Mouse (Mus musculus): ENCODE data around the gene Agpat3. TPM values are rescaled to one million over a fixed set of nuclear protein-coding genes. Genes with fewer than 3 reads are reported as not detected.
A peak's percentile ranks its signal among the peaks of the same experiment; 100 is the strongest.

Gene Agpat3
- polyA plus RNA-seq, 1 experiment from 2014 or later, result 69.9 TPM

DNA sequence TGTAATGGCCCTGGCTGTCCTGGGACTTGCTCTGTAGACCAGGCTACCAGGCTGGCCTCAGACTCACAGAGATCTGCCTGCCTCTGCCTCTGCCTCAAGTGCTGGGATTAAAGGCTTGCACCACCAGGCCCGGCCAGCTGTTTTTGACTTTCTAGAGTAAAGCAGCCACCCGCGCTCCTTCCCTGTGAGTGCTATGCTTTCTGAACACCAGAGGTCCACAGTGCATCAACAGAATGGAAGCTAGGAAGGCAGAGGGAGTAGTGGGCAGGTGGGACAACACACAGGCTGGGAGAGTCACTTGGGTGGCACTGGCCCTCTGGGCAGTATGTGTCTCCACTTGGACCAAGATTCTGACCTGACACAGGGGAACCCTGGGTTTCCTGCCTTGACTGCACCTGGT is 43.1 kb upstream of the Agpat3 start:
- Histone ChIP-seq H3K9ac (ENCODE audit: low read length) (no peak overlapping the region), H3K4me2 (replicated peaks; ENCODE audit: low read depth) (no peak overlapping the region), H3K4me1 (replicated peaks; ENCODE audit: control insufficient read depth, insufficient read depth) (no peaks in the 10 kb centered on the region), H3K9me3 (ENCODE audit: control insufficient read depth, low read length) (no peaks in the 10 kb centered on the region), H3K27me3 (ENCODE audit: control insufficient read depth, insufficient read depth, low read length) (0 out of 2 replicates have a peak, but pooled peaks cover 2% of the 10 kb centered on the region), H3K27ac (replicated peaks) (no peak overlapping the region), H3K36me3 (ENCODE audit: control insufficient read depth, insufficient read depth, low read length) (no peaks in the 10 kb centered on the region; the same call in 1 of the 2 replicates), H3K4me3 (ENCODE audit: low read depth, low read length) (no peak overlapping the region)
- ATAC-seq (ENCODE audit: low FRiP score, low TSS enrichment) (no peak), DNase-seq (ENCODE audit: low spot score) (no peak)
- TF ChIP-seq EP300 (optimal IDR thresholded peaks at IDR 0.05), result no peak
- 80% methylated on average over 3 of the region's 3 CpGs for WGBS

DNA sequence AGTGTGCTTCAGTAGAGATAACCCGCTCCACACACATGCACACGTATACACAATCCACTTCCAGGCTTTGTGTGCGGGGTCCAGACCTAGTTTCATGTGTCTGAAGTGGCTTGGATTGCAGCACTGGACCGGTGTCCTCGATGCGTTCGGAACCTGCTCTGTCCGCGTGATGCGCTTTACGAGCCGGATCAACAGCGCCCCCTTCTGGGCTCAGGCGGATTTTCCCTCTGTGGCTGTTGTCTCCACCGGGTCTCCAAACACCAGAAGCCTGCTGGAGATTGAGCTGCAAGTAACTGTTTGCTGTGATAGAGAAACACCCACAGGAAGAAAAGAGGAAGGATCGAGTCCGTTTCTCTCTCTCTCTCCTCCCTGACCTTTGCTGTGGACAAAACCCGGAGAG is 39.8 kb upstream of the Agpat3 start:
- Histone ChIP-seq H3K27ac (replicated peaks) (no peak overlapping the region), H3K4me1 (replicated peaks; ENCODE audit: control insufficient read depth, insufficient read depth) (no peaks in the 10 kb centered on the region), H3K9ac (ENCODE audit: low read length) (no peak overlapping the region), H3K4me3 (ENCODE audit: low read depth, low read length) (no peak overlapping the region), H3K4me2 (replicated peaks; ENCODE audit: low read depth) (no peak overlapping the region), H3K9me3 (ENCODE audit: control insufficient read depth, low read length) (no peaks in the 10 kb centered on the region), H3K36me3 (ENCODE audit: control insufficient read depth, insufficient read depth, low read length) (no peaks in the 10 kb centered on the region), H3K27me3 (ENCODE audit: control insufficient read depth, insufficient read depth, low read length) (0 out of 2 replicates have a peak, but pooled peaks cover 2% of the 10 kb centered on the region)
- TF ChIP-seq CTCF (IDR thresholded peaks at IDR 0.05; ENCODE audit: low read depth) (peak; percentile 92), EP300 (optimal IDR thresholded peaks at IDR 0.05) (no peak)
- DNase-seq (ENCODE audit: low spot score), result peak; percentile 80
- WGBS, result 2% methylated on average over 18 of the region's 18 CpGs
- peak; percentile 60 for ATAC-seq (ENCODE audit: low FRiP score, low TSS enrichment)

DNA sequence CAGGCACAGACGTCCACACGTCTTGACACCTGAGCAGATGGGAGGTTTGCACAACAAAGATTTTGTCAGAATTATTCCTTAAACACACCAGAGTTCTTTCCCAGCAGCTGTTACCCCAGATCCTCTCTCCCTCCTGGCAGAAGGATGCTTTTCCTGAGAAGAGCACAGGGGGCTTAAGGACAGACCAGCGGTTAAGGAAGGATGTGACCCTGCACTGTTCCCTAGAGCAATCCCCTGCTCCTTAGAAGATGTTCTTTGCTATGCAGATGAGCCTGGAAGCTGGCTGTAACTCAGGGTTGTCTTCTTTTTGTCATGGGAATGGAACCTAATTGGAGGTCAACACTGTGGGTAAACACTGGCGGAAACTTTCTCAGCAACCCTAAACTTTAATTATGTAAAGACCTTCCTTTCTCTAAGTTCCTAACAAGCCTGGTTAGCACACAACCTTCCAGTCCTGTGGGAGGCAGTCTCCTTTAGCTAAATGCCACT is 38.7 kb upstream of the Agpat3 start:
- Histone ChIP-seq H3K27me3 (ENCODE audit: control insufficient read depth, insufficient read depth, low read length) (0 out of 2 replicates have a peak, but pooled peaks cover 2% of the 10 kb centered on the region), H3K4me3 (ENCODE audit: low read depth, low read length) (no peak overlapping the region), H3K36me3 (ENCODE audit: control insufficient read depth, insufficient read depth, low read length) (no peaks in the 10 kb centered on the region), H3K4me2 (replicated peaks; ENCODE audit: low read depth) (no peak overlapping the region), H3K9ac (ENCODE audit: low read length) (no peak overlapping the region), H3K4me1 (replicated peaks; ENCODE audit: control insufficient read depth, insufficient read depth) (no peaks in the 10 kb centered on the region), H3K9me3 (ENCODE audit: control insufficient read depth, low read length) (no peaks in the 10 kb centered on the region), H3K27ac (replicated peaks) (no peak overlapping the region)
- no peak for DNase-seq (ENCODE audit: low spot score)
- 31% methylated on average over 4 of the region's 4 CpGs for WGBS
- TF ChIP-seq CTCF (IDR thresholded peaks at IDR 0.05; ENCODE audit: low read depth) (no peak), EP300 (optimal IDR thresholded peaks at IDR 0.05) (no peak)
- no peak for ATAC-seq (ENCODE audit: low FRiP score, low TSS enrichment)

DNA sequence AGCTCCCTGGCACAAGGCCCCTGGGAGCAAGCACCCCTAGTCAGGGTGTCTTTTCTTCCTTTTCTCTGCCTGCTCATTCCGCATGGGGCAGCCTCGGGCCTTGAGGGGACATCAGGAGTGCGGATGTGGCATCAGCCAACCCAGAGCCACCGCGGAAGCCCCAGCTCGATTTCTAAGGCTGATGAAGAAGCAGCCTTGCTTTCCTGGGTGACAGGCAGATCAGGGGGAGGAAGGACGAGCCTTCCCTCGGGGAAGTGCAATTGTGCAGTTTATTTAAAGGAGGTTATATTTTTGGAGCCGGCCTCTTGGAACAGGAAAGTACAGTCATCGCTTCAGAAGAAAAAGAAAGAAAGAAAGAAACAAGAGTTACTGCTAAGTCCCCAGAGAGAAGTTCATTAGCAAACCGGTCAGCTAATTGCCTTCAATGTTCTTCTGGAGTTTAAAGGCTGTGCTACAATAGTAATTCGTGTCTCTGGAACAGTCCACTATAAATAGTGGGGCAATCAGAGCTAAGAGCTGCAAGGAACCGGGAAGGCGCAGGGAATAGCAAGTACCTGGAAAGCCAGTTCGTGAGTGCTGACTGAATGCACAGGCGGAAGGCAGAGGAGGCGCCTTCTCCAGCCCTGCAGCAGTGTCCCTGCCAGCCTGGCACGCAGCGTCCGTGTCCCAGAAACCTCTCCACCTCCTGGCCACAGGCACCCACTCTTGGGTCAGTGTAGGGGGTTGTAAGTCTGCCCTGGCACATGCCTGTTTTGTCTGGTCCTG is 36.1 kb upstream of the Agpat3 start:
- TF ChIP-seq EP300 (optimal IDR thresholded peaks at IDR 0.05) (no peak), CTCF (IDR thresholded peaks at IDR 0.05; ENCODE audit: low read depth) (no peak)
- H3K27ac ChIP-seq (replicated peaks), result no peak overlapping the region
- 72% methylated on average over 20 of the region's 20 CpGs for WGBS
- DNase-seq (ENCODE audit: low spot score) (no peak), ATAC-seq (ENCODE audit: low FRiP score, low TSS enrichment) (no peak)
- H3K27me3 ChIP-seq (ENCODE audit: control insufficient read depth, insufficient read depth, low read length), result 0 out of 2 replicates have a peak, but pooled peaks cover 2% of the 10 kb centered on the region
- H3K36me3 ChIP-seq (ENCODE audit: control insufficient read depth, insufficient read depth, low read length), result no peaks in the 10 kb centered on the region
- H3K4me2 ChIP-seq (replicated peaks; ENCODE audit: low read depth), result no peak overlapping the region
- no peaks in the 10 kb centered on the region for H3K9me3 ChIP-seq (ENCODE audit: control insufficient read depth, low read length)
- no peak overlapping the region for H3K4me3 ChIP-seq (ENCODE audit: low read depth, low read length)
- no peaks in the 10 kb centered on the region for H3K4me1 ChIP-seq (replicated peaks; ENCODE audit: control insufficient read depth, insufficient read depth)
- H3K9ac ChIP-seq (ENCODE audit: low read length), result no peak overlapping the region

DNA sequence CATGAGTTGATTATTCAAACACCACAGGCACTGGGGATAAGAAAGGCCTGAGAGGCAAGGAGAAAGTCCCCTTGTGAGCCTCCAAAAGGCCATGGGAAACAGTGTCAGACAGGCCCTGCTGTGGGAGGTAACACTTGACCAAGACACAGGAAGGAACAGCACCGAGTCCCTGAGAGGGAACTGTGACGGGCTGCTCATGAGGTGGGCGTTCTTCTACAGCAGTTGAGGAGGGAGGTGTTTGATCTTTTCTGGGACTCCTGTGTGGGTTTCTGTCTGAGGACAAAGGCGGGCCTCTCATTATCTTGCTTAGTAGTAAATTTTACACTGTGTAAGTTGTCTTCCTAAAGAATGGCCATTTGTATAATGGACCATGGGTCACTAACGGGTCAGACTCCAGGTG is 33.2 kb upstream of the Agpat3 start:
- no peak overlapping the region for H3K9ac ChIP-seq (ENCODE audit: low read length)
- H3K36me3 ChIP-seq (ENCODE audit: control insufficient read depth, insufficient read depth, low read length), result no peaks in the 10 kb centered on the region
- no peak for TF ChIP-seq CTCF (IDR thresholded peaks at IDR 0.05; ENCODE audit: low read depth)
- TF ChIP-seq EP300 (optimal IDR thresholded peaks at IDR 0.05), result no peak
- no peak for ATAC-seq (ENCODE audit: low FRiP score, low TSS enrichment)
- H3K9me3 ChIP-seq (ENCODE audit: control insufficient read depth, low read length), result no peaks in the 10 kb centered on the region
- no peaks in the 10 kb centered on the region for H3K27me3 ChIP-seq (ENCODE audit: control insufficient read depth, insufficient read depth, low read length)
- H3K4me1 ChIP-seq (replicated peaks; ENCODE audit: control insufficient read depth, insufficient read depth), result no peaks in the 10 kb centered on the region
- no peak overlapping the region for H3K27ac ChIP-seq (replicated peaks)
- WGBS, result 59% methylated on average over 5 of the region's 5 CpGs
- no peak for DNase-seq (ENCODE audit: low spot score)
- no peak overlapping the region for H3K4me2 ChIP-seq (replicated peaks; ENCODE audit: low read depth)
- H3K4me3 ChIP-seq (ENCODE audit: low read depth, low read length), result no peak overlapping the region

DNA sequence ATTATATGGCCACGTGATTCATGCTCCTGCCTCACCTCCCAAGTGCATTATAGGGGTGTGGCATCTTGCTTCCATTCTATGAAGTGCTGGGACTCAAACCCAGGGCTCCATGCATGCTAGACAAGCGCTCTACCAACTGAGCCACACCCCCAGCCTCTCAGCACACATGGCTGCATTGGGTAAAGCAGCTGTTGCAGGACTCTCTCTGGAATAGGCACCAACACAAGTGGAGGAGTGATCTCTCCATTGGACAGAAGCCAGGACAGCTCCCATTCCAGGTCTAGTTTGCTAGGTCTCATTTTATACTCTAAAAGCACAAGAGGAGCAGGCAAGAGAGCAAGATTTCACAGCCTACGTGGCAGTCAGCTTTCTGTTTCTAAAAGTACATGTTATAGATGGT is 31.3 kb upstream of the Agpat3 start:
- no peaks in the 10 kb centered on the region for H3K9me3 ChIP-seq (ENCODE audit: control insufficient read depth, low read length)
- no peak overlapping the region for H3K27ac ChIP-seq (replicated peaks)
- no peak overlapping the region for H3K9ac ChIP-seq (ENCODE audit: low read length)
- no peak overlapping the region for H3K4me3 ChIP-seq (ENCODE audit: low read depth, low read length)
- no peak overlapping the region for H3K4me2 ChIP-seq (replicated peaks; ENCODE audit: low read depth)
- no peaks in the 10 kb centered on the region for H3K36me3 ChIP-seq (ENCODE audit: control insufficient read depth, insufficient read depth, low read length)
- no peaks in the 10 kb centered on the region for H3K27me3 ChIP-seq (ENCODE audit: control insufficient read depth, insufficient read depth, low read length)
- no peaks in the 10 kb centered on the region for H3K4me1 ChIP-seq (replicated peaks; ENCODE audit: control insufficient read depth, insufficient read depth)
- 73% methylated on average over 3 of the region's 3 CpGs for WGBS
- TF ChIP-seq EP300 (optimal IDR thresholded peaks at IDR 0.05) (no peak), CTCF (IDR thresholded peaks at IDR 0.05; ENCODE audit: low read depth) (no peak)
- ATAC-seq (ENCODE audit: low FRiP score, low TSS enrichment), result no peak
- DNase-seq (ENCODE audit: low spot score), result no peak
